Mouse (Mus musculus): ENCODE measurements at regions not wholly inside any gene's neighbourhood (a gene's known extent, or its start where the extent isn't known, plus 50 kb on each side); places are given as distances from the start of the nearest gene placed in this dataset.

GRCm38 (mm10) chr12:26067866-26068684 is 347.0 kb downstream of the Rnf144a start:
- H3K27ac ChIP-seq (ENCODE audit: low read depth, low read length) = no peak overlapping the region

GRCm38 (mm10) chr12:26060378-26060777 is 354.7 kb downstream of the Rnf144a start:
- no peak overlapping the region for H3K27ac ChIP-seq (ENCODE audit: low read depth, low read length)
- no peak overlapping the region for H3K9ac ChIP-seq (replicated peaks; ENCODE audit: low read depth, low read length)
- no peaks in the 10 kb centered on the region for H3K36me3 ChIP-seq (ENCODE audit: control insufficient read depth, insufficient read depth, low read length)
- no peak overlapping the region for H3K4me3 ChIP-seq (ENCODE audit: low read depth, low read length)
- H3K4me2 ChIP-seq (ENCODE audit: low read depth, low read length) = no peak overlapping the region
- H3K9me3 ChIP-seq (ENCODE audit: control insufficient read depth, low read length) = no peaks in the 10 kb centered on the region
- no peaks in the 10 kb centered on the region for H3K4me1 ChIP-seq (ENCODE audit: control insufficient read depth, insufficient read depth, low read length)
- 61% methylated on average over 3 of the region's 3 CpGs for WGBS
- H3K27me3 ChIP-seq (ENCODE audit: control insufficient read depth, insufficient read depth, low read length) = no peaks in the 10 kb centered on the region
- ATAC-seq (ENCODE audit: low read depth) = no peak

More at GRCm38 (mm10) chr12:26067866-26068684, 347.0 kb downstream of the Rnf144a start:
- H3K9ac ChIP-seq (replicated peaks; ENCODE audit: low read depth, low read length) = 0 out of 2 replicates have a peak overlapping the region, but pooled peaks have one; percentile 29
- no peaks in the 10 kb centered on the region for H3K36me3 ChIP-seq (ENCODE audit: control insufficient read depth, insufficient read depth, low read length)
- H3K4me2 ChIP-seq (ENCODE audit: low read depth, low read length) = peak overlapping the region; percentile 31; the same call in 1 of the 2 replicates
- H3K27me3 ChIP-seq (ENCODE audit: control insufficient read depth, insufficient read depth, low read length) = no peaks in the 10 kb centered on the region
- ATAC-seq (ENCODE audit: low read depth) = peak; percentile 44; the same call in 1 of the 2 replicates
- no peak overlapping the region for H3K4me3 ChIP-seq (ENCODE audit: low read depth, low read length)
- no peaks in the 10 kb centered on the region for H3K9me3 ChIP-seq (ENCODE audit: control insufficient read depth, low read length)
- peaks cover 4% of the 10 kb centered on the region; the same call in 1 of the 2 replicates for H3K4me1 ChIP-seq (ENCODE audit: control insufficient read depth, insufficient read depth, low read length)
- 9% methylated on average over 24 of the region's 24 CpGs for WGBS

- H3K4me1 ChIP-seq (ENCODE audit: control insufficient read depth, insufficient read depth, low read length) = no peaks in the 10 kb centered on the region
- H3K9me3 ChIP-seq (ENCODE audit: control insufficient read depth, low read length) = no peaks in the 10 kb centered on the region
- H3K4me3 ChIP-seq (ENCODE audit: low read depth, low read length) = no peak overlapping the region
- H3K36me3 ChIP-seq (ENCODE audit: control insufficient read depth, insufficient read depth, low read length) = no peaks in the 10 kb centered on the region
- ATAC-seq (ENCODE audit: low read depth) = no peak
- no peak overlapping the region for H3K27ac ChIP-seq (ENCODE audit: low read depth, low read length)
- H3K27me3 ChIP-seq (ENCODE audit: control insufficient read depth, insufficient read depth, low read length) = no peaks in the 10 kb centered on the region
- no peak overlapping the region for H3K4me2 ChIP-seq (ENCODE audit: low read depth, low read length)
- 87% methylated on average over 4 of the region's 4 CpGs for WGBS
- H3K9ac ChIP-seq (replicated peaks; ENCODE audit: low read depth, low read length) = no peak overlapping the region
Measured at GRCm38 (mm10) chr12:26059090-26059489, 356.0 kb downstream of the Rnf144a start.

GRCm38 (mm10) chr12:26057491-26058054 is 357.5 kb downstream of the Rnf144a start:
- Histone ChIP-seq H3K4me3 (ENCODE audit: low read depth, low read length) (no peak overlapping the region), H3K36me3 (ENCODE audit: control insufficient read depth, insufficient read depth, low read length) (no peaks in the 10 kb centered on the region), H3K4me2 (ENCODE audit: low read depth, low read length) (no peak overlapping the region), H3K27me3 (ENCODE audit: control insufficient read depth, insufficient read depth, low read length) (no peaks in the 10 kb centered on the region), H3K9ac (replicated peaks; ENCODE audit: low read depth, low read length) (no peak overlapping the region), H3K27ac (ENCODE audit: low read depth, low read length) (no peak overlapping the region), H3K9me3 (ENCODE audit: control insufficient read depth, low read length) (no peaks in the 10 kb centered on the region), H3K4me1 (ENCODE audit: control insufficient read depth, insufficient read depth, low read length) (no peaks in the 10 kb centered on the region)
- ATAC-seq (ENCODE audit: low read depth) = no peak
- 70% methylated on average over 9 of the region's 9 CpGs for WGBS

GRCm38 (mm10) chr12:26046991-26047390 is 368.1 kb downstream of the Rnf144a start:
- Histone ChIP-seq H3K4me1 (ENCODE audit: control insufficient read depth, insufficient read depth, low read length) (no peaks in the 10 kb centered on the region), H3K9me3 (ENCODE audit: control insufficient read depth, low read length) (no peaks in the 10 kb centered on the region), H3K27me3 (ENCODE audit: control insufficient read depth, insufficient read depth, low read length) (no peaks in the 10 kb centered on the region), H3K9ac (replicated peaks; ENCODE audit: low read depth, low read length) (no peak overlapping the region), H3K4me3 (ENCODE audit: low read depth, low read length) (no peak overlapping the region), H3K4me2 (ENCODE audit: low read depth, low read length) (no peak overlapping the region), H3K27ac (ENCODE audit: low read depth, low read length) (no peak overlapping the region), H3K36me3 (ENCODE audit: control insufficient read depth, insufficient read depth, low read length) (no peaks in the 10 kb centered on the region)
- ATAC-seq (ENCODE audit: low read depth) = no peak
- WGBS = 87% methylated on average over 6 of the region's 6 CpGs

- no peaks in the 10 kb centered on the region for H3K27me3 ChIP-seq (ENCODE audit: control insufficient read depth, insufficient read depth, low read length)
- no peaks in the 10 kb centered on the region for H3K36me3 ChIP-seq (ENCODE audit: control insufficient read depth, insufficient read depth, low read length)
- no peaks in the 10 kb centered on the region for H3K4me1 ChIP-seq (ENCODE audit: control insufficient read depth, insufficient read depth, low read length)
- H3K4me3 ChIP-seq (ENCODE audit: low read depth, low read length) = no peak overlapping the region
- no peak overlapping the region for H3K27ac ChIP-seq (ENCODE audit: low read depth, low read length)
- WGBS = 98% methylated on average over 1 of the region's 1 CpGs
- H3K9me3 ChIP-seq (ENCODE audit: control insufficient read depth, low read length) = no peaks in the 10 kb centered on the region
- H3K9ac ChIP-seq (replicated peaks; ENCODE audit: low read depth, low read length) = no peak overlapping the region
- no peak for ATAC-seq (ENCODE audit: low read depth)
- no peak overlapping the region for H3K4me2 ChIP-seq (ENCODE audit: low read depth, low read length)
Measured at GRCm38 (mm10) chr12:26045321-26045720, 369.7 kb downstream of the Rnf144a start.

GRCm38 (mm10) chr12:26012951-26013350 is 402.1 kb downstream of the Rnf144a start:
- Histone ChIP-seq H3K4me1 (ENCODE audit: control insufficient read depth, insufficient read depth, low read length) (no peaks in the 10 kb centered on the region), H3K36me3 (ENCODE audit: control insufficient read depth, insufficient read depth, low read length) (no peaks in the 10 kb centered on the region), H3K4me3 (ENCODE audit: low read depth, low read length) (no peak overlapping the region), H3K27me3 (ENCODE audit: control insufficient read depth, insufficient read depth, low read length) (no peaks in the 10 kb centered on the region), H3K9ac (replicated peaks; ENCODE audit: low read depth, low read length) (no peak overlapping the region), H3K4me2 (ENCODE audit: low read depth, low read length) (no peak overlapping the region), H3K27ac (ENCODE audit: low read depth, low read length) (no peak overlapping the region), H3K9me3 (ENCODE audit: control insufficient read depth, low read length) (no peaks in the 10 kb centered on the region)
- ATAC-seq (ENCODE audit: low read depth) = no peak
- 89% methylated on average over 5 of the region's 5 CpGs for WGBS

- Histone ChIP-seq H3K4me2 (ENCODE audit: low read depth, low read length) (no peak overlapping the region), H3K27me3 (ENCODE audit: control insufficient read depth, insufficient read depth, low read length) (no peaks in the 10 kb centered on the region), H3K27ac (ENCODE audit: low read depth, low read length) (no peak overlapping the region), H3K4me1 (ENCODE audit: control insufficient read depth, insufficient read depth, low read length) (no peaks in the 10 kb centered on the region), H3K9ac (replicated peaks; ENCODE audit: low read depth, low read length) (no peak overlapping the region), H3K4me3 (ENCODE audit: low read depth, low read length) (no peak overlapping the region), H3K9me3 (ENCODE audit: control insufficient read depth, low read length) (no peaks in the 10 kb centered on the region), H3K36me3 (ENCODE audit: control insufficient read depth, insufficient read depth, low read length) (no peaks in the 10 kb centered on the region)
- ATAC-seq (ENCODE audit: low read depth) = no peak
- WGBS = 92% methylated on average over 4 of the region's 4 CpGs
Measured at GRCm38 (mm10) chr12:25994063-25994462, 421.0 kb downstream of the Rnf144a start.

GRCm38 (mm10) chr12:25991801-25992525 is 423.1 kb downstream of the Rnf144a start:
- Histone ChIP-seq H3K27ac (ENCODE audit: low read depth, low read length) (no peak overlapping the region), H3K4me2 (ENCODE audit: low read depth, low read length) (no peak overlapping the region), H3K4me3 (ENCODE audit: low read depth, low read length) (no peak overlapping the region), H3K27me3 (ENCODE audit: control insufficient read depth, insufficient read depth, low read length) (no peaks in the 10 kb centered on the region), H3K9ac (replicated peaks; ENCODE audit: low read depth, low read length) (no peak overlapping the region), H3K9me3 (ENCODE audit: control insufficient read depth, low read length) (no peaks in the 10 kb centered on the region), H3K36me3 (ENCODE audit: control insufficient read depth, insufficient read depth, low read length) (no peaks in the 10 kb centered on the region), H3K4me1 (ENCODE audit: control insufficient read depth, insufficient read depth, low read length) (no peaks in the 10 kb centered on the region)
- ATAC-seq (ENCODE audit: low read depth) = no peak
- WGBS = 85% methylated on average over 6 of the region's 6 CpGs
